Mouse (Mus musculus): Measurements from ENCODE around the gene Mul1. TPM values are rescaled to one million over a fixed set of nuclear protein-coding genes. Genes with fewer than 3 reads are reported as not detected.

Mul1 gene
- total and polyA plus RNA-seq, 2 experiments = 17.4 to 28.9 TPM

DNA sequence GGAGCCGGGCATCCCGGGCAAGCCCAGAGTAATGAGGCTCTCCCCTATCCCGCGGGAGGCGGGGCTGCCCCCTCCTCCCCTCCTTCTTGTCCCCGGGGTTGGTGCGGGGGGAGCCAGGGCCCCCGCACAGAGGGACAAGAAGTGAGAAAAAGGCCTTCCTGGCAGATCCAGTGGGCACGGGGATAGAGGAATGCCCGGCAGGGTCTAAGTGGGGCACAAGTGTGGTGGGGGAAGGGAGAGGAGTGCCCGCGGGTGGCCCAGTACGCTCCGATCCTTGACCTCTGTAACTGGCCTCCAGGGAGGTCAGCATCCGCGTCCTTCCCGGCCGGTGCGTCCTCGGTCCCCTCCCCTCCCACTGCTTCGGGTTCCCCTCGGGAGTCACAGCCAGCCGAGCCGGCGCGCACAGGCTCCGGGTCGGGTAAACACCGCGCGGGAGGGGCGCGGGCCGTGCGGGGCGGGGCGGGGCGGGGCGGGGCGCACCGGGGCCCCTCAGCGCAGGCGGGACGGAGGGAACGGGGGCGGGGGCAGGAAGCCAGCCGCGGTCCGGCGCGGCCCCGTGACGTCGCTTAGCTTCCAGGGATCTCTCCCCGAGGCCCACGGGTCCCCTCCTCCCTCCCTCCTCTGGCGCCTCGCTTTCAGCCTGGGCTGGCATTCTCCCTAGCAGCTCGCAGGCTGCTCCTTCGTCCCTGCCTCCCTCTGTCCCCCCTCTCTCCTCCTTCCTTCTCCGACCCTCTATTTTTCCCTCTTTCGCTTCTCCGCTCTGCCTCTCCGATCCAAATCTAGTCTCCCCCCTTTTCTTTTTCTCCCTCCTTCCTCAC lies 19.5 kb downstream of the Mul1 start, which contains the start of gene Camk2n1:
Camk2n1 (plus strand) TSS at position 562 of the 818 bp plus-strand sequence.
- Histone ChIP-seq H3K36me3 (ENCODE audit: control insufficient read depth, insufficient read depth, low read length) (no peaks in the 10 kb centered on the region), H3K27ac (replicated peaks; ENCODE audit: insufficient read depth, low read depth, low read length) (peak within 1 kb of the TSS; percentile 87), H3K79me2 (ENCODE audit: control insufficient read depth, insufficient read depth, low read length) (peaks cover 10% of the 10 kb centered on the region; the same call in 1 of the 2 replicates), H3K9ac (ENCODE audit: low read depth, low read length) (peak within 1 kb of the TSS; percentile 100), H3K4me3 (ENCODE audit: insufficient read depth, low read depth, low read length) (peak within 1 kb of the TSS; percentile 99), H3K4me1 (ENCODE audit: control insufficient read depth, insufficient read depth, low read length) (peaks cover 10% of the 10 kb centered on the region), H3K27me3 (ENCODE audit: control insufficient read depth, insufficient read depth, low read length) (no peaks in the 10 kb centered on the region)
- TF ChIP-seq POLR2A (IDR thresholded peaks at IDR 0.05; ENCODE audit: extremely low read depth, insufficient read depth, low read length) = peak; percentile 88
- no peak for TF ChIP-seq CTCF (IDR thresholded peaks at IDR 0.05; ENCODE audit: low read depth, low read length)
- peak; percentile 78 for DNase-seq (ENCODE audit: extremely low read depth, low read depth, low spot score)
- WGBS = under 1% methylated on average over 45 of the region's 64 CpGs

DNA sequence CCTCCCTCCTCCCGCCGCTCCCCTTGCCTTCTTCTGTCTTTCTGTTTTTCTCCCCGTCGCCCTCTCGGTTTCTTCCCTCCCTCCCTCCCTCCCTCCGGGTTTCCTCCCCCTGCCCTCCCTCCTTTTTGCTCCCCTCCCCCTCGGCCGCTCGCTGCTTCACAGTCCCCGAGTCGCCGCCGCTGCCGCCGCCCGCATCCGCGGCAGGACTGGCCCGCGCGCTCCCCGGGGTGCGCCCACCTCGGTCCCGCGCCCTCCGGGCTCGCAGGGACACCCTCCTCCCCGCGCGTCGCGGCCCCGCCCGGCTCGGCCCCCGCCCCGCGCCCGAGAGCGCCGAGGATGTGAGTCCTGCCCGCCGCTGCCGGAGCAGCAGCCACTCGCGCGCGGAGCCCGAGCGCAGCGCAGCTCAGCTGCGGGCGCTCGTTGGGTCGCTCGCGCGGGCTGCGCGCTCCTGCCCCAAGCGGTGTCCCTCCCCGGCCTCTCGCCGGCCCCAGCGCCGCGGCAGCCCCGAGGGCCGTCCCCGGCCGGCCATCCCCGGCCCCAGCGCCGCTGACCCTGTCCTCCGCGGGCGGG lies 20.2 kb downstream of the Mul1 start:
- TF ChIP-seq CTCF (IDR thresholded peaks at IDR 0.05; ENCODE audit: low read depth, low read length) (no peak), POLR2A (IDR thresholded peaks at IDR 0.05; ENCODE audit: extremely low read depth, insufficient read depth, low read length) (0 out of 2 replicates have a peak, but pooled peaks have one; percentile 10)
- Histone ChIP-seq H3K9ac (ENCODE audit: low read depth, low read length) (peak overlapping the region; percentile 100), H3K4me3 (ENCODE audit: insufficient read depth, low read depth, low read length) (peak overlapping the region; percentile 99), H3K27me3 (ENCODE audit: control insufficient read depth, insufficient read depth, low read length) (no peaks in the 10 kb centered on the region), H3K27ac (replicated peaks; ENCODE audit: insufficient read depth, low read depth, low read length) (peak overlapping the region; percentile 87), H3K79me2 (ENCODE audit: control insufficient read depth, insufficient read depth, low read length) (peaks cover 10% of the 10 kb centered on the region; the same call in 1 of the 2 replicates), H3K4me1 (ENCODE audit: control insufficient read depth, insufficient read depth, low read length) (peaks cover 17% of the 10 kb centered on the region), H3K36me3 (ENCODE audit: control insufficient read depth, insufficient read depth, low read length) (no peaks in the 10 kb centered on the region)
- DNase-seq (ENCODE audit: extremely low read depth, low read depth, low spot score) = peak; percentile 58
- under 1% methylated on average over 75 of the region's 78 CpGs for WGBS

DNA sequence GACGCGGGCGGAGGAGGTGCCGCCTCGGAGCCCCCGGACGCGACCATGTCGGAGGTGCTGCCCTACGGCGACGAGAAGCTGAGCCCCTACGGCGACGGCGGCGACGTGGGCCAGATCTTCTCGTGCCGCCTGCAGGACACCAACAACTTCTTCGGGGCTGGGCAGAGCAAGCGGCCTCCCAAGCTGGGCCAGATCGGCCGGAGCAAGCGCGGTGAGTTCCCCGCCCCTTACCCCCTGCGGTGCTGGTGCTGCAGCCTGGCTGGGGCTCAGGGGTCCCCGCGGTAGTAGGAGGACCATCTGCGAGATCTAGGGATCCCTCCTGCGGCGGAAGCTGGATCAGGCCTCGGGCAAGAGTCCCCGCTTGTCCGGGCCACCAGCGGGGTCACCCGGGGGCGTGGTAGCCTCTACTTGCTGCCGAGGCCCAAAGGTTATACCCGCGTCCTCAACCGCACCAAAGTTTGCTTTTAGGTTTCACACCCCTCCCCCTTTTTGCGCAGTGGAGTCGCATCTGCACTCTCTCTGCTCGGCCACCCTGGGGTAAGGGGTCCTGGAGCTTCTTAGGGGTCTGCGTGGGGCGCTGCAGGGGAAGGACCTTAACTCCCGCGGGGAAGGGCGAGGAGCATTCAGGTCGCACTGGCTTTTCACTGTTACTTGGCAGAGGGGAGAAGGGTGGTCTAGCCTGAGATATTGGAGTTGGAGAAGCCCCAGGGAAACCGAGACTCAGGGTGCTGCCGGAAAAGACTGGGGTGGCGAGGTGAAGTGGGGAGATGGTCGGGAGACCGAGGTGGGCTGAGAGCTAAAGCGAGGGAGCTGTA lies 20.9 kb downstream of the Mul1 start:
- WGBS = under 1% methylated on average over 58 of the region's 58 CpGs
- no peak for TF ChIP-seq POLR2A (IDR thresholded peaks at IDR 0.05; ENCODE audit: extremely low read depth, insufficient read depth, low read length)
- no peak for TF ChIP-seq CTCF (IDR thresholded peaks at IDR 0.05; ENCODE audit: low read depth, low read length)
- Histone ChIP-seq H3K27me3 (ENCODE audit: control insufficient read depth, insufficient read depth, low read length) (no peaks in the 10 kb centered on the region), H3K4me1 (ENCODE audit: control insufficient read depth, insufficient read depth, low read length) (peaks cover 21% of the 10 kb centered on the region), H3K36me3 (ENCODE audit: control insufficient read depth, insufficient read depth, low read length) (no peaks in the 10 kb centered on the region), H3K4me3 (ENCODE audit: insufficient read depth, low read depth, low read length) (peak overlapping the region; percentile 99), H3K27ac (replicated peaks; ENCODE audit: insufficient read depth, low read depth, low read length) (peak overlapping the region; percentile 87), H3K9ac (ENCODE audit: low read depth, low read length) (peak overlapping the region; percentile 100), H3K79me2 (ENCODE audit: control insufficient read depth, insufficient read depth, low read length) (peaks cover 10% of the 10 kb centered on the region; the same call in 1 of the 2 replicates)
- peak; percentile 61 for DNase-seq (ENCODE audit: extremely low read depth, low read depth, low spot score)

DNA sequence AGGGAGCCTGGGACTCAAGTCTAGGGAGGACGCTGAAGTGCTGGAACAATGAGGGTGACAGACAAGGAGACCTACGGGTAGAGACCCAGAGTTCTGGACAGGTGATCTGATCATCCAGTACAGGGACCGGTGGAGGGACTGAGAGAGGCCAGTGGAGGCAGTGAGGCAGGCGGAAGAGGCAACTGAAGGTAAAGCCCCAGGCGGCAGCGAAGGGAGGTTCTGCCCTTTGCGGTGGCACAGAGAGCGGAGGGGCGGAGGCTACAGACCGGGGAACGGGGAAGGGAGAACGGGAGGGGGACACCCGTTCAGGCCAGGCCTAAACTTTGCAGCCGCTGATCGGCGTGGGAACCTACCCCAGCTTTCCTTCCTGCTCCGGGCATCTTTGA lies 21.5 kb downstream of the Mul1 start:
- Histone ChIP-seq H3K4me1 (ENCODE audit: control insufficient read depth, insufficient read depth, low read length) (peaks cover 25% of the 10 kb centered on the region), H3K4me3 (ENCODE audit: insufficient read depth, low read depth, low read length) (peak overlapping the region; percentile 99), H3K27ac (replicated peaks; ENCODE audit: insufficient read depth, low read depth, low read length) (peak overlapping the region; percentile 87), H3K27me3 (ENCODE audit: control insufficient read depth, insufficient read depth, low read length) (no peaks in the 10 kb centered on the region), H3K79me2 (ENCODE audit: control insufficient read depth, insufficient read depth, low read length) (peaks cover 10% of the 10 kb centered on the region; the same call in 1 of the 2 replicates), H3K36me3 (ENCODE audit: control insufficient read depth, insufficient read depth, low read length) (no peaks in the 10 kb centered on the region), H3K9ac (ENCODE audit: low read depth, low read length) (peak overlapping the region; percentile 100)
- 1% methylated on average over 17 of the region's 17 CpGs for WGBS
- TF ChIP-seq CTCF (IDR thresholded peaks at IDR 0.05; ENCODE audit: low read depth, low read length) (no peak), POLR2A (IDR thresholded peaks at IDR 0.05; ENCODE audit: extremely low read depth, insufficient read depth, low read length) (no peak)
- DNase-seq (ENCODE audit: extremely low read depth, low read depth, low spot score) = peak; percentile 46

DNA sequence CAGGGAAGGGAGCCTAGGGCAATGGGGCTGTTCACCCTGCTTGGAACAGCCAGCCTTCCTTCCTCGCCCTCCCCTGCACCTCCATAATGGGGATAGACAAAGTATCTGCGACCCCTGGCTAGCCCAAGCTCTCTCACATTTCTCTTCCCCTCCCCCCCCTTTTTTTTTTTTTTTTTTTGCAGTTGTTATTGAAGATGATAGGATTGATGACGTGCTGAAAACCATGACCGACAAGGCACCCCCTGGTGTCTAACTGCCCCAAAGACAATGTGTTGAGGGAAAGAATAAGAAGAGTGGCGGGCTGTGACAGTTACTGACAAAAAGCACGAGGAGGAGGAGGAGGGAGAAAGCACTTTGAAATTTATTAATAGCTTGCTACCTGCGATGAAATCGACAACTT lies 22.1 kb downstream of the Mul1 start:
- H3K4me1 ChIP-seq (ENCODE audit: control insufficient read depth, insufficient read depth, low read length) = peaks cover 28% of the 10 kb centered on the region
- peak overlapping the region; percentile 100 for H3K9ac ChIP-seq (ENCODE audit: low read depth, low read length)
- H3K27me3 ChIP-seq (ENCODE audit: control insufficient read depth, insufficient read depth, low read length) = no peaks in the 10 kb centered on the region
- peaks cover 10% of the 10 kb centered on the region; the same call in 1 of the 2 replicates for H3K79me2 ChIP-seq (ENCODE audit: control insufficient read depth, insufficient read depth, low read length)
- peak overlapping the region; percentile 99 for H3K4me3 ChIP-seq (ENCODE audit: insufficient read depth, low read depth, low read length)
- no peak for TF ChIP-seq POLR2A (IDR thresholded peaks at IDR 0.05; ENCODE audit: extremely low read depth, insufficient read depth, low read length)
- TF ChIP-seq CTCF (IDR thresholded peaks at IDR 0.05; ENCODE audit: low read depth, low read length) = no peak
- peak overlapping the region; percentile 87 for H3K27ac ChIP-seq (replicated peaks; ENCODE audit: insufficient read depth, low read depth, low read length)
- no peaks in the 10 kb centered on the region for H3K36me3 ChIP-seq (ENCODE audit: control insufficient read depth, insufficient read depth, low read length)
- 6% methylated on average over 8 of the region's 8 CpGs for WGBS
- peak; percentile 28 for DNase-seq (ENCODE audit: extremely low read depth, low read depth, low spot score)

Data from liver, adult 2 months (tissue).